Mouse (Mus musculus) embryonic facial prominence, embryonic 14.5 days (tissue): Measurements from ENCODE around the gene Nek8. TPM values are rescaled to one million over a fixed set of nuclear protein-coding genes. Genes with fewer than 3 reads are reported as not detected.

Source experiments
- ATAC-seq: fragments of 200-750 bp; cut with Nextera tagmentation; 2 replicates; pipeline ENCODE4 v1.8.0; 2017; ENCODE audit warnings: low read depth, moderate number of reproducible peaks, moderate TSS enrichment
- DNase-seq: peaks from one replicate; pipeline ENCODE4 v3.0.0-alpha.2; 2015; ENCODE audit warnings: low spot score
- H3K27ac ChIP-seq: fragments of 300-500 bp; sonication (generic); replicated peaks from 2 replicates; pipeline ENCODE4 v1.5.1; 2014; ENCODE audit warnings: low read depth, mild to moderate bottlenecking, low read length, moderate library complexity
- H3K27me3 ChIP-seq: fragments of 300-500 bp; sonication (generic); replicated peaks from 2 replicates; pipeline ENCODE4 v1.6.1; 2014; ENCODE audit warnings: low read length; ENCODE audit not compliant: control insufficient read depth, insufficient read depth
- H3K36me3 ChIP-seq: fragments of 300-500 bp; sonication (generic); 2 replicates; pipeline ENCODE4 v1.6.1; 2014; ENCODE audit warnings: low read length, mixed read lengths; ENCODE audit not compliant: control insufficient read depth, insufficient read depth
- H3K4me1 ChIP-seq: fragments of 300-500 bp; sonication (generic); 2 replicates; pipeline ENCODE4 v1.6.1; 2014; ENCODE audit warnings: antibody characterized with exemption, low read length; ENCODE audit not compliant: control insufficient read depth, insufficient read depth
- H3K4me2 ChIP-seq: fragments of 300-500 bp; sonication (generic); 2 replicates; pipeline ENCODE4 v1.6.1; 2014; ENCODE audit warnings: low read depth, mild to moderate bottlenecking, low read length, moderate library complexity, mixed read lengths
- H3K4me3 ChIP-seq: fragments of 300-500 bp; sonication (generic); 2 replicates; pipeline ENCODE4 v1.5.1; 2014; ENCODE audit warnings: low read depth, mild to moderate bottlenecking, low read length
- H3K9ac ChIP-seq: fragments of 300-500 bp; sonication (generic); 2 replicates; pipeline ENCODE4 v1.6.1; 2014; ENCODE audit warnings: low read depth, mild to moderate bottlenecking, low read length, moderate library complexity, mixed read lengths
- H3K9me3 ChIP-seq: fragments of 300-500 bp; sonication (generic); 2 replicates; pipeline ENCODE4 v1.6.1; 2016; ENCODE audit warnings: low read length; ENCODE audit not compliant: control insufficient read depth
- WGBS: fragments of 180-500 bp; shearing (Covaris S2); extraction: QIAGEN DNeasy Blood & Tissue Kit; methylation state at CpG from one replicate; pipeline ENCODE4 v1.1.7; 2014; 5-methylcytosine and 5-hydroxymethylcytosine counted together
- polyA plus RNA-seq: library from polyadenylated mRNA; unstranded; fragments of >200 nt; fragmentation: Nextera tagmentation; extraction: Ambion mirVana; gene quantifications from 2 replicates; pipeline ENCODE4 v1.2.1, GENCODE M21; 2014

The Nek8 gene
- 10.8 and 12.6 TPM in 2 replicates for polyA plus RNA-seq

DNA sequence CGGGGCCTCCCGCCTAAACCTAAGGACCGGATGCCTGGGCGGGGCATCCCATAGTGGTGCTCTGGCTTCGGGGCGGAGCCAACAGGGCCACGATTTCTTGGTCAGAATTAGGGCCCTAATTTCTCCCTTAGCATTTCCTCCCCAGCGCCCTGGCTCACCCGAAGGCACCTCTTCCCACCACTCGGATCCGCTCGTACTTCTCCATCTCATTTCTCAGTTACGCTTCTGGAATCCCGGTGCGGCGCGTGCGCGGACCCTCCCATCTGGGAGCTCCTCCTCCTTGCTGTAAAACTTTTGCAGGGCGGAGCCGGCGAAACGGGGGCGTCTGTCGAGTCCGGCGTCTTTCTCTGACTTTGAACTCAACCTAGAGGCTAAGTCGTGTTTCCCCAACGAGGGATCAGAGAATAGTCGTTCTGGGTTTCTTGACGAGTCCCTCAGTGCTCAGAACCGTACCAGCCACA, at the start of gene Nek8, which contains the start of gene Tlcd1:
Gene Nek8 (minus strand): TSS at position 274 of the 461 bp plus-strand sequence.
Gene Tlcd1 (plus strand): TSS at position 310 of the 461 bp plus-strand sequence.
- DNase-seq (peak; percentile 96), ATAC-seq (peak; percentile 49)
- Histone ChIP-seq H3K4me2 (peak within 1 kb of the TSS; percentile 98), H3K36me3 (peaks cover 22% of the 10 kb centered on the region), H3K27ac (peak within 1 kb of the TSS; percentile 97), H3K9ac (peak within 1 kb of the TSS; percentile 86), H3K4me1 (peaks cover 12% of the 10 kb centered on the region; the same call in 1 of the 2 replicates), H3K27me3 (no peaks in the 10 kb centered on the region), H3K9me3 (no peaks in the 10 kb centered on the region), H3K4me3 (peak within 1 kb of the TSS; percentile 70)
- WGBS = under 1% methylated on average over 31 of the region's 32 CpGs

DNA sequence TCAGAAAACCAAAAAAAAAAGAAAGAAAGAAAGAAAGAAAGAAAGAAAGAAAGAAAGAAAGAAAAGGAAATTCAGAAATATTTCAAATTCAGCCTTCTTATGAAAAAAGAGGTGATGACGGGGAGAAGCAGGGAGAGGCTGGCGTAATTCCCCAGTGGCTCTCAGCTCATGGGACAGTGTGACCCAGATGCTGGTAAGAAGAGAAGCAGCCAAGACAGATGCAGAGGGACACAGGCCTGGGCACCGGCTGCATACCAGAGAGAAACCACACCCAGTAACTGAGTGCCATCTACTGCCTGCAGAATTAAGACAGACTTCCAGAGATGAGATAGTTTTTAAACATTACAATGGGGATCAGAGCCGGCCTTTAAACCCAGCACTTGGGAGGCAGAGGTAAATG, 47.1 kb upstream of the Nek8 start:
- H3K4me3 ChIP-seq = no peak overlapping the region
- DNase-seq (no peak), ATAC-seq (no peak)
- WGBS = 89% methylated on average over 4 of the region's 4 CpGs
- no peak overlapping the region for H3K4me2 ChIP-seq
- H3K27me3 ChIP-seq = no peaks in the 10 kb centered on the region
- no peaks in the 10 kb centered on the region for H3K4me1 ChIP-seq
- no peaks in the 10 kb centered on the region for H3K9me3 ChIP-seq
- no peak overlapping the region for H3K9ac ChIP-seq
- H3K36me3 ChIP-seq = peaks cover 98% of the 10 kb centered on the region
- no peak overlapping the region for H3K27ac ChIP-seq

DNA sequence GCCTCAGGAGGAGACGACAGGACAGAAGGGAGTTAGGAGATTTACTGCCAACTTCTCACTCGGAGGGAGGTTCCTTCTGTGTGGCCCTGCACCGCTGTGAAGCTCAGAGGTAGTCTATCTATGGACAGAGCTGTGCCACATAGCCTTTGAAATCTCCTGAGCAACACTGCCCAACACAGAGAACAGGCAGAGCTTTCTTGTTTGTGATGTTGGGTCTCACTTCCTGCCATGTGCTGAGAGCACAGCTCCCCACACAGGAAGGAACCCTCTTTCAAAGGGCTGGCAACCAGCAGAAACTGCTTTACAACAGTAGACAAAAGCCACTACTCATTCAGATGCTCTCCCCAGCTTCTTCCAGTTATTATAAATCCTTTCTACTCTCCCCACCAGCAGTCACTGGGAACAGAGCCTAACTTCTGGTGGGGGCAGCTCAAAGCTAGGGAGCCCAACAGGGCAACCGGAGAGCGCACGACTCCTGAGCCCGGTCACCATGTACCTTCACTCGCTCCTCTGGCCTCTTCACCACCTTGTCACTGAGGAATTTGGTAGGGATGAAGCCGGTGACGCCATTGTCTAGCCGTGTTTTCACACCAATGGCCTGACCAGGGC, 39.3 kb upstream of the Nek8 start:
- 91% methylated on average over 11 of the region's 11 CpGs for WGBS
- peaks cover 99% of the 10 kb centered on the region for H3K36me3 ChIP-seq
- no peak for ATAC-seq

DNA sequence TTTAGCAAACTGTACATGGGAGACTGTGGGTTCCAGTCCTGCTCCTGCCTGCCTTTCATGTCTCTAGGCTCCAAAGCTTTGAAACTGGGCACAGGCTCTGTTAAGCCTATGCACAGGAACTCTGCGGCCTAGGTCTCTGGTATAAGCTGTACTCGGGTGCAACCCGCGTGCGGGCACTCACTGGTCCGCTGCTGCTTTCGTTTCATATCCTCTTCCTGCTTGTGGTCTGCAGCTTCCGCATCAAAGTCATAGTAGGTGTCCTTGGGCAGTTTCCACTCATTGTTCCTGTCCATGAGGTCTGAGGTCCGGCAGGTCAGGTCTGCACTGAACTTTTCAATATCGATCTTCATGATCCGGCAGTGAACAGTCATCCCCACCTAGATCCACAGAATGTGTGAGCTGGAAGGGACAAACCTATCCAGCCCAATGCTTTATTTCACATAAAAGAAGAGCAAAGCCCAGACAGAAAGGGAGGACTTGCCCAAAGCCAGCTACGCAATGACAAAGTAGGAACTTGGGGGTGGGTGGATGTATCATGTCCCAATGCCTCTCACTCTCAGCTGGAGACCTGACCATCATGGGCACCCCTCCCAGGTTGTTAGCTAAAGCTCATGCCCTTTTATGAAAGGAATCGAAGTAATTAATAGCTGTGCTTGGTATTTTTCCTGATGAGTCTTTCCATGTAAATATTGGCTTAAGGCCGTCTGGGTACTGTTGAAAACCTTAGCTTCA, 36.8 kb upstream of the Nek8 start:
- H3K4me1 ChIP-seq = no peaks in the 10 kb centered on the region
- H3K36me3 ChIP-seq = peaks cover 99% of the 10 kb centered on the region
- ATAC-seq (no peak), DNase-seq (no peak)
- H3K9ac ChIP-seq = no peak overlapping the region
- no peak overlapping the region for H3K27ac ChIP-seq
- no peaks in the 10 kb centered on the region for H3K9me3 ChIP-seq
- H3K4me3 ChIP-seq = no peak overlapping the region
- 91% methylated on average over 14 of the region's 14 CpGs for WGBS
- no peaks in the 10 kb centered on the region for H3K27me3 ChIP-seq
- H3K4me2 ChIP-seq = no peak overlapping the region

More for the DNA sequence above, 39.3 kb upstream of the Nek8 start:
- no peaks in the 10 kb centered on the region for H3K9me3 ChIP-seq
- H3K27me3 ChIP-seq = no peaks in the 10 kb centered on the region
- H3K27ac ChIP-seq = no peak overlapping the region
- no peak for DNase-seq
- no peak overlapping the region for H3K4me3 ChIP-seq
- no peaks in the 10 kb centered on the region for H3K4me1 ChIP-seq
- H3K4me2 ChIP-seq = no peak overlapping the region
- no peak overlapping the region for H3K9ac ChIP-seq

DNA sequence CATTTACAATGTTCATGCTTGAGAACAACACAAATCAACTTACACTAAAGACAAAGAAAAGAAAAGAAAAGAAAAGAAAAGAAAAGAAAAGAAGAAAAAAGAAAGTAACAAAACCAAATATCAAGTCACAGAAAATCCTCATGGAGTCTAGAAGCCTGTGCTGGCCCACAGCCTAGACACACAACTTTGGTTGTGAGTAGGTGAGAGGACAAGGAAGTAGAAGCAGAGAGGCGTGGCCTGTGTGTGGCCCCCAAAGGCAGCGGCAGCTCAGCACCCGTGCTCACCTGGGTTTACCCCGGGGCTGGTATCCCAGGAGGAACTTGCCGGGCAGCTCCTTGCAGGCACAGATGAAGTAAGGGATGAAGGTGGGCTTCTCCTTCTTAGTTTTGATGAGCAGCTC, 35.0 kb upstream of the Nek8 start:
- ATAC-seq (no peak), DNase-seq (no peak)
- H3K27ac ChIP-seq = no peak overlapping the region
- no peaks in the 10 kb centered on the region for H3K4me1 ChIP-seq
- H3K4me2 ChIP-seq = no peak overlapping the region
- no peak overlapping the region for H3K9ac ChIP-seq
- H3K36me3 ChIP-seq = peaks cover 99% of the 10 kb centered on the region
- WGBS = 79% methylated on average over 5 of the region's 5 CpGs
- H3K27me3 ChIP-seq = no peaks in the 10 kb centered on the region
- no peak overlapping the region for H3K4me3 ChIP-seq
- H3K9me3 ChIP-seq = no peaks in the 10 kb centered on the region

DNA sequence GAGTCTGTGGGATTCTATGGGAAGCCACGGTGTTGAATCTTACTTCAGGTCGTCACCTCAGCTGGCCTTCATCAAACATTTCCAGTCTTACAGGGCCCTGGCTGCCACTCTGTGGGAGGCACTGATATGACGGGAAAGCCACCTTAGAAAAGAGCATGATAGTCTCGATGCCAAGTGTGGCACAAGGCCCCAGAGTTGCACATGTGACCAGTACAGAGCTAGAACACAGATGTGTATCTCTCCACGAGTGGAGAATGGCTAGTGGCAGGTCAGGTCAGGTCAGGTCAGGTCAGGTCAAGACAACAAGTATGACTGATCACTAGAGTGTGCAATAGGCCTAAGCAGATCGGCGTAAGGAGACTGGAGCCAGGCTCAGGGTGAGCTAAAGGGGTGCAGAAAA, 34.1 kb upstream of the Nek8 start:
- peaks cover 99% of the 10 kb centered on the region for H3K36me3 ChIP-seq
- ATAC-seq = no peak
- H3K27me3 ChIP-seq = no peaks in the 10 kb centered on the region
- no peak overlapping the region for H3K9ac ChIP-seq
- no peaks in the 10 kb centered on the region for H3K9me3 ChIP-seq
- no peak overlapping the region for H3K27ac ChIP-seq
- H3K4me1 ChIP-seq = no peaks in the 10 kb centered on the region
- WGBS = 68% methylated on average over 7 of the region's 7 CpGs
- no peak overlapping the region for H3K4me3 ChIP-seq
- no peak for DNase-seq
- H3K4me2 ChIP-seq = no peak overlapping the region

DNA sequence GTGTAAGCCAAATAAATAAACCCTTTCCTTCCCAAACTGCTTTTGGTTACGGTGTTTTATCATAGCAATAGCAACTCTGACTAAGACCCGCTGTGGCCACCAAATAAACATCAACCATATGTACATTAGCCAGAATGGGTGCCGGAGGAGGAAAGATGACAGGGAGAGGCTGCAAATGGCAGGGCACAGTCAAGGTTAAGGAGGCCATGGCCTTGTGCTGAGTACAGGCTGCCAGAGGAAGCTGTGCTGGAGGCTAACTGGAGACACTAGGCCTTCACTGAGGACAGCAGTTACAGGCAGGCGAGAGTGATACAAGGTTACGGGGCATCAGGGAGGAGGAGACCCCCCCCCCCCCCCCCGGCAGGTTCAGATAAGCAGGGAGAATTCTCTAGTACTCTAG, 33.4 kb upstream of the Nek8 start:
- Histone ChIP-seq H3K9ac (no peak overlapping the region), H3K4me3 (no peak overlapping the region), H3K9me3 (no peaks in the 10 kb centered on the region), H3K27me3 (no peaks in the 10 kb centered on the region), H3K27ac (no peak overlapping the region), H3K36me3 (peaks cover 99% of the 10 kb centered on the region), H3K4me2 (no peak overlapping the region), H3K4me1 (no peaks in the 10 kb centered on the region)
- WGBS = 92% methylated on average over 6 of the region's 6 CpGs
- ATAC-seq = no peak
- no peak for DNase-seq

DNA sequence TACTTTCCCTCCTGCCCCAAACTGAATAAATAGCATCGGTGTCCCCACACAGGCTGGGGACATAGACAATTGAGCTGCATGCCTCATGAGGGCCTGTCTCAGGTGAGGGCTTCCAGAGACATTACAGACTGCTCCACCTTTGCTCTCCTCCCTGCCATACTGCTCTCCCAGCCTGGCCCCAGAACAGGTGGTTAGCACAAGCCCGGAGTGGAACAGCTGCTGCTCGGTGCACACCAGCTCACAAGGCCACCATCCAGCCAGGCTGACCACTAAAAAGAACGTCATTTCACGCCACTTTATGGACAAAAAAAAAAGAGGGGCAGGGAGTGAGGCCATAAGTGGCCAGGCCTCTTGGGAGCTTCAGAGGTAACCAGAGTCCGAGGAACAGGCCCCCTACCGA, 30.7 kb upstream of the Nek8 start:
- ATAC-seq = no peak
- Histone ChIP-seq H3K9ac (no peak overlapping the region), H3K27me3 (no peaks in the 10 kb centered on the region), H3K4me3 (no peak overlapping the region), H3K4me2 (no peak overlapping the region), H3K9me3 (no peaks in the 10 kb centered on the region), H3K4me1 (no peaks in the 10 kb centered on the region), H3K27ac (no peak overlapping the region), H3K36me3 (peaks cover 84% of the 10 kb centered on the region)
- DNase-seq = no peak
- 84% methylated on average over 7 of the region's 7 CpGs for WGBS
